Mouse (Mus musculus): ENCODE measurements around the gene Gpsm2.
A peak's percentile ranks its signal among the peaks of the same experiment; 100 is the strongest.
"Not testable (repeated sequence)": the region's sequence is repeated elsewhere in the genome, so short reads cannot be mapped to it uniquely, and the experiment has no call there.

Gpsm2 gene

GRCm38 (mm10) chr3:108727344-108727743, 5.2 kb upstream of the Gpsm2 start:
- DNase-seq (ENCODE audit: low read depth, low spot score): no peak

GRCm38 (mm10) chr3:108726413-108726812, 4.3 kb upstream of the Gpsm2 start:
- no peak for DNase-seq (ENCODE audit: low read depth, low spot score)

- DNase-seq (ENCODE audit: low read depth, low spot score): peak; percentile 14
Measured at GRCm38 (mm10) chr3:108721076-108721991, 775 bp downstream of the Gpsm2 start.

GRCm38 (mm10) chr3:108719761-108720160, 2.3 kb downstream of the Gpsm2 start:
- DNase-seq (ENCODE audit: low read depth, low spot score): no peak

GRCm38 (mm10) chr3:108719357-108719756, 2.8 kb downstream of the Gpsm2 start:
- no peak for DNase-seq (ENCODE audit: low read depth, low spot score)

- DNase-seq (ENCODE audit: low read depth, low spot score): no peak
Measured at GRCm38 (mm10) chr3:108717896-108718502, 4.1 kb downstream of the Gpsm2 start.

- no peak for DNase-seq (ENCODE audit: low read depth, low spot score)
Measured at GRCm38 (mm10) chr3:108714837-108715236, 7.3 kb downstream of the Gpsm2 start.

GRCm38 (mm10) chr3:108713065-108713675, 8.9 kb downstream of the Gpsm2 start:
- no peak for DNase-seq (ENCODE audit: low read depth, low spot score)

GRCm38 (mm10) chr3:108711296-108711695, 10.8 kb downstream of the Gpsm2 start:
- DNase-seq (ENCODE audit: low read depth, low spot score): no peak

- no peak for DNase-seq (ENCODE audit: low read depth, low spot score)
Measured at GRCm38 (mm10) chr3:108702789-108703188, 19.3 kb downstream of the Gpsm2 start.

GRCm38 (mm10) chr3:108701256-108701655, 20.9 kb downstream of the Gpsm2 start:
- DNase-seq (ENCODE audit: low read depth, low spot score): no peak

GRCm38 (mm10) chr3:108699786-108700185, 22.3 kb downstream of the Gpsm2 start:
- DNase-seq (ENCODE audit: low read depth, low spot score): no peak

GRCm38 (mm10) chr3:108698662-108699061, 23.4 kb downstream of the Gpsm2 start:
- no peak for DNase-seq (ENCODE audit: low read depth, low spot score)

GRCm38 (mm10) chr3:108694321-108694720, 27.8 kb downstream of the Gpsm2 start:
- no peak for DNase-seq (ENCODE audit: low read depth, low spot score)

- no peak for DNase-seq (ENCODE audit: low read depth, low spot score)
Measured at GRCm38 (mm10) chr3:108689979-108690378, 32.1 kb downstream of the Gpsm2 start.

- DNase-seq (ENCODE audit: low read depth, low spot score): no peak
Measured at GRCm38 (mm10) chr3:108689446-108689845, 32.7 kb downstream of the Gpsm2 start.

- DNase-seq (ENCODE audit: low read depth, low spot score): no peak
Measured at GRCm38 (mm10) chr3:108689015-108689441, 33.1 kb downstream of the Gpsm2 start.

- no peak for DNase-seq (ENCODE audit: low read depth, low spot score)
Measured at GRCm38 (mm10) chr3:108685701-108686100, 36.4 kb downstream of the Gpsm2 start.

GRCm38 (mm10) chr3:108683597-108683996, 38.5 kb downstream of the Gpsm2 start:
- DNase-seq (ENCODE audit: low read depth, low spot score): not testable (repeated sequence)

- DNase-seq (ENCODE audit: low read depth, low spot score): no peak
Measured at GRCm38 (mm10) chr3:108681004-108681403, 41.1 kb downstream of the Gpsm2 start.

GRCm38 (mm10) chr3:108676616-108677015, 45.5 kb downstream of the Gpsm2 start:
- no peak for DNase-seq (ENCODE audit: low read depth, low spot score)

- DNase-seq (ENCODE audit: low read depth, low spot score): no peak
Measured at GRCm38 (mm10) chr3:108660941-108661340, 61.2 kb downstream of the Gpsm2 start.
